Mouse (Mus musculus) hindbrain, embryonic 12.5 days (tissue): ENCODE results near the gene Glt6d1. TPM values are rescaled to one million over a fixed set of nuclear protein-coding genes. Genes with fewer than 3 reads are reported as not detected.

ENCODE experiments used
- ATAC-seq: fragments of 200-750 bp; cut with Nextera tagmentation; 2 replicates; pipeline ENCODE4 v1.8.0; 2017; ENCODE audit warnings: moderate TSS enrichment; ENCODE audit not compliant: low FRiP score
- H3K27ac ChIP-seq: fragments of 300-500 bp; sonication (generic); 2 replicates; pipeline ENCODE4 v1.5.1; 2016; ENCODE audit warnings: mild to moderate bottlenecking
- H3K27me3 ChIP-seq: fragments of 300-500 bp; sonication (generic); 2 replicates; pipeline ENCODE4 v1.6.1; 2016; ENCODE audit warnings: mild to moderate bottlenecking
- H3K36me3 ChIP-seq: fragments of 300-500 bp; sonication (generic); 2 replicates; pipeline ENCODE4 v1.6.1; 2016; ENCODE audit warnings: mild to moderate bottlenecking
- H3K4me1 ChIP-seq: fragments of 300-500 bp; sonication (generic); 2 replicates; pipeline ENCODE4 v1.6.1; 2016
- H3K4me2 ChIP-seq: fragments of 300-500 bp; sonication (generic); replicated peaks from 2 replicates; pipeline ENCODE4 v1.6.1; 2016; ENCODE audit warnings: mild to moderate bottlenecking
- H3K4me3 ChIP-seq: fragments of 300-500 bp; sonication (generic); 2 replicates; pipeline ENCODE4 v1.5.1; 2016; ENCODE audit warnings: mild to moderate bottlenecking
- H3K9ac ChIP-seq: fragments of 300-500 bp; sonication (generic); 2 replicates; pipeline ENCODE4 v1.6.1; 2016; ENCODE audit warnings: mild to moderate bottlenecking, moderate library complexity
- H3K9me3 ChIP-seq: fragments of 300-500 bp; sonication (generic); replicated peaks from 2 replicates; pipeline ENCODE4 v1.6.1; 2016; ENCODE audit warnings: mild to moderate bottlenecking
- WGBS: fragments of 180-500 bp; shearing (Covaris S2); methylation state at CpG from one replicate; pipeline ENCODE4 v1.1.7; 2016; 5-methylcytosine and 5-hydroxymethylcytosine counted together
- polyA plus RNA-seq: library from polyadenylated mRNA; unstranded; fragments of >200 nt; fragmentation: Nextera tagmentation; extraction: Ambion mirVana; gene quantifications from 2 replicates; pipeline ENCODE4 v1.2.1, GENCODE M21; 2016

Gene Glt6d1
- polyA plus RNA-seq, 1 experiment from 2014 or later, result not detected

DNA sequence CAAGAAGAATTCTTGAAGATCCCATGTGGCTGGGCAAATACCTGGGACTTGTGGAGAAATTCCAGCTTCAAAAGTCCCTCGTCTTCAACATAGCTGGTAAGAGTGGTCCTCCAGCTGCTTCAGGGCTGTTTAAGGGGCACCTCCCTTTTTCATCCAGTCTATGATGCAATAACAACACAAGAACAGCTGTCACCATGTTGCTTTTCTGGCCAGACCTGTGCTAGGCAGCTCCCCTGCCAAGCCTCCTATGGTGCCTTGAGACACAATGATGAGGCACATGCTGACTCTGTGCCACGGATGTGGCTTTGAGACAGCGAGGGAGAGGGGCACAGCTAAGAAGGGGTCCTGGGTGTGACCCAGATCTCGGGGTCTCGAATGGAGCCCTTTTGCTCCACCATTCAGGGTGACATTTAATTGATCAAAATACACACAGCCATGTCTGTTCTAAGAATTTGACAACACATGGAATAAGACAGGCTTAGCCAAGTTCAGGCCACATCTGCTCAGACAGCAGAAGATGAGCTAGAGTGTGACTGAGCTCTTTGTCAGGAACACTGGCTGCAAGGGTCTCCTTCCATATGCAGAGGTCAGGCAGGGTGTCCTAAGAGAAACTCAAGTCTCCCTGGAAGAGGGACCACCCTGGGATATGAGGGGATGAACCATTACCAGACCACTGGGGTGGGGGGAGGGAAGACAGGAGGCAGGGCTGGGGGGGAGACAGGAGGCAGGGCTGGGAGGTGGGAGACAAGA lies 29.9 kb downstream of the Glt6d1 start:
- H3K9me3 ChIP-seq, result no peaks in the 10 kb centered on the region
- H3K27me3 ChIP-seq, result no peaks in the 10 kb centered on the region
- H3K9ac ChIP-seq, result no peak overlapping the region
- H3K4me1 ChIP-seq, result 0 out of 2 replicates have a peak, but pooled peaks cover 6% of the 10 kb centered on the region
- WGBS, result 71% methylated on average over 5 of the region's 5 CpGs
- H3K36me3 ChIP-seq, result no peaks in the 10 kb centered on the region
- ATAC-seq, result no peak
- H3K4me2 ChIP-seq, result no peak overlapping the region
- no peak overlapping the region for H3K27ac ChIP-seq
- no peak overlapping the region for H3K4me3 ChIP-seq

DNA sequence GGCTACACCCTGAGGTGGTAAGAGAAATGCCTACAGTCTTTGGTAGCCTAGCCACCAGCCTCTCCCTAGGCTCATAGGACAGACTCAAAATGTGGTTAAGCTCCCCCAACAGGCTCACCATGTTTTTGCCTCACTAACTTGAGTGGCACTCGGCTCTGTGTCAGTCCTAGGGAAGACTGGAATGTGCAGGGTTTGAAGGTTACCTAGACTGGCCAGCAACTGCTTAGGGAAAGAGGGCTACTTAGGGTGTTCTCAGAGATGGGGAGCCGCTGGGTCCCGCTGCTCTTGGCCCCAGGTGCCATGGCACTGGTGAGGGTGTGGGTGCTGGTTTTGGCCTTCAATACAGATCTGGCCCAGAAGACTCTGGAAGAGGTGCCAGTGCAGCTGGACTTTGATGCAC lies 33.7 kb downstream of the Glt6d1 start, which contains the start of gene Gm13539:
Gm13539 (plus strand) TSS at position 301 of the 400 bp plus-strand sequence.
- 91% methylated on average over 3 of the region's 3 CpGs for WGBS
- no peak within 1 kb of the TSS for H3K9ac ChIP-seq
- H3K27ac ChIP-seq, result no peak within 1 kb of the TSS
- H3K27me3 ChIP-seq, result no peaks in the 10 kb centered on the region
- H3K36me3 ChIP-seq, result no peaks in the 10 kb centered on the region
- H3K4me1 ChIP-seq, result 0 out of 2 replicates have a peak, but pooled peaks cover 6% of the 10 kb centered on the region
- H3K4me2 ChIP-seq, result no peak within 1 kb of the TSS
- H3K4me3 ChIP-seq, result no peak within 1 kb of the TSS
- no peak for ATAC-seq
- no peaks in the 10 kb centered on the region for H3K9me3 ChIP-seq

DNA sequence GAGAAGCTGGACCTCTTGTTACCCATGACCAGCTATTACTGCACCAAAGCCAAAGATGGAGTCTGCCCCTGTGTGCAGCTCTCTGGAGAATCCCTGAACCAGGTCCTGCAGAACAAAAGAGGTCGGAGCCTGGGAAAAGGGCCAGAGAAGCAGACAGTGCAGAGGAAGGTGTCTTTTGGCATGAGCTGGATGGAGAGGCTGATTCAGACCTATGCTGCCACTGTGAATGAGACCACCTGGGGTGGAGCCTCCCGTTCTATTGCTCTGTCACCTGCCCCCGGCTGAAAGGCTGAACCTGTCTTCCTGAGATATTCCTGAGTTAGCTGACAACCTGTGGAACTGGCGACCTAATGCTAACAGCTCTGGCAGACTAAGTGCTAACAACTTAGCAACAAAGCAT lies 34.7 kb downstream of the Glt6d1 start:
- no peak for ATAC-seq
- no peaks in the 10 kb centered on the region for H3K27me3 ChIP-seq
- H3K9me3 ChIP-seq, result no peaks in the 10 kb centered on the region
- 65% methylated on average over 4 of the region's 4 CpGs for WGBS
- H3K27ac ChIP-seq, result no peak overlapping the region
- no peak overlapping the region for H3K4me2 ChIP-seq
- H3K9ac ChIP-seq, result no peak overlapping the region
- 0 out of 2 replicates have a peak, but pooled peaks cover 2% of the 10 kb centered on the region for H3K4me1 ChIP-seq
- H3K36me3 ChIP-seq, result no peaks in the 10 kb centered on the region
- H3K4me3 ChIP-seq, result no peak overlapping the region

DNA sequence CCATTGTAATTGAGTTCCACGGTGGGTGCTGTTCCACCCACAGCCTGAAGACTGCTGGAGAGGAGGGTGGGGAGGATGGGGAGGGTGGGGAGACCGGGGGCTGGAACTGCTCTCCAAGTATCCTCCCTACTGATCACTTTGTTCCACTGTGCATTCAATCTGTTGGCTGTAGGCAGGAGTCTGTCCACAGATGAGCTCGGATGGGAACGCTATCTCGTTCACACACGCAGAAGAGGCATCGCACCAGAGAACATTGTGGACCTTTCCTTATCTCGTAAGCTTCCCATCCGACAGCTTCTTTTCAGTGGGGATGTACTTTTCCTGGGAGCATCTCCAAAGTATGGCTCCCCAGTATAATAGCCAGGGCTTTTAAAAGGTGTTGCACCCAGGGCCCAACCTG lies 36.6 kb downstream of the Glt6d1 start:
- no peak for ATAC-seq
- Histone ChIP-seq H3K9ac (no peak overlapping the region), H3K9me3 (no peaks in the 10 kb centered on the region), H3K27ac (no peak overlapping the region), H3K4me1 (no peaks in the 10 kb centered on the region), H3K4me2 (no peak overlapping the region), H3K27me3 (no peaks in the 10 kb centered on the region), H3K4me3 (no peak overlapping the region), H3K36me3 (no peaks in the 10 kb centered on the region)
- WGBS, result 91% methylated on average over 9 of the region's 9 CpGs

DNA sequence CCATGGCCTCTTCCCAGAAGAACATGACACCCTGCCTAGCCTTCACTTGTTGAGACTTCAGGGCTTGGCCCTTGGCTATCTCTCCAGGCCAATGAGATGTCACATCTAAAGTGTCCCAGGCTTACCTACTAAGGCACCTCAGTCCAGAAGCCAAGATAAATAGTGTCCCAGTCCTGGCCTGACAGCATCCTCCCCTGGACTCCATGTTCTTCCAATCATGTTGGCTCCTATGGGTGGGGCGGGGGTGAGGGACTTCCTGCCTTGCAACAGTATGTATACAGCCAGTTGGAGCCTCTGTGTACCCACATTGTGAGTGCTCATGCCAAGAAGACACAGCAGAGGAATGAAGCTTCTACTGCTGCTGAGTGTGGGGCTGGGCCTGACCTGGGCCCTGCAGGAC lies 38.9 kb downstream of the Glt6d1 start, which contains the start of gene Lcn11:
Lcn11 (plus strand) TSS at position 301 of the 400 bp plus-strand sequence.
- no peak for ATAC-seq
- Histone ChIP-seq H3K4me3 (no peak within 1 kb of the TSS), H3K36me3 (no peaks in the 10 kb centered on the region), H3K9ac (no peak within 1 kb of the TSS), H3K4me1 (no peaks in the 10 kb centered on the region), H3K27ac (no peak within 1 kb of the TSS), H3K4me2 (no peak within 1 kb of the TSS), H3K27me3 (no peaks in the 10 kb centered on the region), H3K9me3 (no peaks in the 10 kb centered on the region)
- 89% methylated on average over 1 of the region's 1 CpGs for WGBS

DNA sequence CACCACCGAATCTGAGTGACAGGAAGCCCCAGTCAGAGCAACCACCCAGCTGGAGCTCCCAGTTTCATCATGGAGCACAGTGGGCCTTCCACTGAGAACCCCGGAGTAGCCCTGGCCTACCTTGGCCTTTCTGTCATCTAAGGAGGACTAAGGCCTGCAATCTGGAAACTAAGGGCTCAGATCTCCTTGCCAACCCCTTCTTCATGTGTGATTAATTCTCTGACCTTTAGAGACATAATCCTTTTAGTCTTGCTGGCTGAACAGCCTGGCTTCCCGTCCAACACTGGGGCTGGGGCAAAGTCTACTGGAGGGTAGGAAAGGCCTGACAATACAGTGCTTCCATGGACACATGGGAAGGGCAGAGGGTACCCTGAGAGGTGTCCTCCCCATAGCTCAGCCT lies 39.7 kb downstream of the Glt6d1 start:
- ATAC-seq, result no peak
- H3K4me2 ChIP-seq, result no peak overlapping the region
- H3K4me3 ChIP-seq, result no peak overlapping the region
- no peaks in the 10 kb centered on the region for H3K4me1 ChIP-seq
- 80% methylated on average over 3 of the region's 3 CpGs for WGBS
- H3K27me3 ChIP-seq, result no peaks in the 10 kb centered on the region
- H3K9me3 ChIP-seq, result no peaks in the 10 kb centered on the region
- H3K36me3 ChIP-seq, result no peaks in the 10 kb centered on the region
- H3K27ac ChIP-seq, result no peak overlapping the region
- H3K9ac ChIP-seq, result no peak overlapping the region

DNA sequence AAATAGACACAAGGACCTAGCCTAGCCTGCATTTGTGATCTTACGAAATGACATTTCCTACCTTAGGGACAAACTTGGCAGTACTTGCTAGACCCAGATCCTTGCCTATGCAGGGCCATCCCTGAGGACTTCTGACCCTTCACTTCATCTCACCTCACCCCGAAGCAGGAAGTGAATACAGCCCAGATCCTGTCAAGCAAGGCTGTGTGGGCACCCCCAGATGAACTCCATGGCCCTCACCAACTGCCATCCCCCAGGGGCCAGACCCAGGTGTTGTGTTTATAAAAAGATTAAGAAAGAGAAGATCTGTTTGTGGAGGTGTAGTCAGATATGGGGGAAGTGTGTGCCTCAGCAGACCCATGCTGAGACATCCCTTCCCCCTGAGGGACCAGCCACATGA lies 41.0 kb downstream of the Glt6d1 start:
- 82% methylated on average over 2 of the region's 2 CpGs for WGBS
- no peak for ATAC-seq

DNA sequence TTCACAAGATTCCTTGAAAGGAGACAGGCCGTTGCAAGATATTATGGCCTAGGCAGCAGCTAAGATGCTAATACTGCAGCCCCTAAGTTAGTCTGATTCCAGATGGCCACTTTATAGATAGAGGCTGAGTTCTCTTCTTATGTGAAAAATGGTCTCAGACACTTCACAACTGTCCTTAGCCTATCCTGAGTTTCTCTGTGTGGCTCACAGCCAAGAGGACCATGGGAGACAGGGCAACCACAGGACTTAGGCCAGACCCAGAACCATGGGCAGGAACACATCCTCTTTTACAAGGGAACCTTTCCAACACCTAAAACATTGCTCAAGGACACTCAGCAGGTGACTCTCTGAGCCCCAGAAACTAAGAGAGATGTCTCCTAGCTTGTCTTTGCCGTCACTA lies 42.1 kb downstream of the Glt6d1 start:
- Histone ChIP-seq H3K4me2 (no peak overlapping the region), H3K27ac (no peak overlapping the region), H3K9me3 (no peaks in the 10 kb centered on the region), H3K4me3 (no peak overlapping the region), H3K27me3 (no peaks in the 10 kb centered on the region), H3K36me3 (no peaks in the 10 kb centered on the region), H3K9ac (no peak overlapping the region), H3K4me1 (no peaks in the 10 kb centered on the region)
- 91% methylated on average over 2 of the region's 2 CpGs for WGBS
- no peak for ATAC-seq

More for the DNA sequence above, 41.0 kb downstream of the Glt6d1 start:
- H3K4me3 ChIP-seq, result no peak overlapping the region
- H3K27me3 ChIP-seq, result no peaks in the 10 kb centered on the region
- H3K9me3 ChIP-seq, result no peaks in the 10 kb centered on the region
- H3K27ac ChIP-seq, result no peak overlapping the region
- H3K4me2 ChIP-seq, result no peak overlapping the region
- no peak overlapping the region for H3K9ac ChIP-seq
- no peaks in the 10 kb centered on the region for H3K36me3 ChIP-seq
- no peaks in the 10 kb centered on the region for H3K4me1 ChIP-seq

DNA sequence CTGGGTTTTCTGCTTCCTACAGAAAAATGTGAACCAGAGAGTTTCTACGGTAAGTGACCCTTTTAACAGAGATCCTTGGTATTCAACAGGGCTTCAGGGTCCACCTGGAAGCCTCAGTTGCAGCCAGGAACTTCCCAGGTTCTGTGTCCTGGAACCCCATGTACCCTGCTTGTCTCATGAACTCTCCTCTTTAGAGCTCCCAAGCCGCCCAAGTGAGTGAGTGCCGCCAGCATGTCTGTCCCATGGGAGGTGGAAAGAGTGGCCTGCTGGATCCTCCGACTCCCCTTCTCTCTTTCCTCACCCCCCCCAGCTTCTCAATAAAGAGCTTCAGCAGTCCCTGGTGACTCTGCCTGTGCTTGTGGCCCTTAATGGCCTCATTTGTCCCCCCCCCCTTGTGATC lies 47.9 kb downstream of the Glt6d1 start:
- Histone ChIP-seq H3K4me3 (no peak overlapping the region), H3K27me3 (no peaks in the 10 kb centered on the region), H3K9me3 (no peaks in the 10 kb centered on the region), H3K36me3 (no peaks in the 10 kb centered on the region), H3K4me1 (no peaks in the 10 kb centered on the region), H3K27ac (no peak overlapping the region), H3K9ac (no peak overlapping the region), H3K4me2 (no peak overlapping the region)
- ATAC-seq, result no peak
- 85% methylated on average over 4 of the region's 4 CpGs for WGBS

DNA sequence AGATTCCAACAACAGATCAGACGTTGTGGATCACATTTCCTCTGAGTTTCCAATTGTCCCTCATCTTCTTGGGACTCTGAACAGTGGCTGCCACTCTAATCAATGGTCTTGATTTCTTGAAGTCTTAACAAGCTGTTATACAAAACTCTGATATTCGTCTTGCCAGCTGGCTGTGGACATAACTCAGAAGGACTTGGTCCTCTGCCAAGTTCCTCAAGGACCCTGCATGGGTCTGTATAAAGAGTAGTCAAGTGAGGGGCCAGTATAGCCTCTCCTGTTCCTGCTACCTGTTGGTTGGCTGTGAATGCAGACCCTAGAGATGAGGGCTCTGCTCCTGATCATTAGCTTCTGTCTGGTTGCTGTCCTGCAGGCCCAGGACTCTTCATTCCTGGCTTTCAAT lies 50.4 kb downstream of the Glt6d1 start, which contains the start of gene Lcn3:
Lcn3 (plus strand) TSS at position 301 of the 400 bp plus-strand sequence.
- no peaks in the 10 kb centered on the region for H3K27me3 ChIP-seq
- H3K4me1 ChIP-seq, result no peaks in the 10 kb centered on the region
- H3K4me3 ChIP-seq, result no peak within 1 kb of the TSS
- H3K9ac ChIP-seq, result no peak within 1 kb of the TSS
- 56% methylated on average over 2 of the region's 2 CpGs for WGBS
- no peaks in the 10 kb centered on the region for H3K9me3 ChIP-seq
- ATAC-seq, result no peak
- no peak within 1 kb of the TSS for H3K4me2 ChIP-seq
- no peaks in the 10 kb centered on the region for H3K36me3 ChIP-seq
- H3K27ac ChIP-seq, result no peak within 1 kb of the TSS

DNA sequence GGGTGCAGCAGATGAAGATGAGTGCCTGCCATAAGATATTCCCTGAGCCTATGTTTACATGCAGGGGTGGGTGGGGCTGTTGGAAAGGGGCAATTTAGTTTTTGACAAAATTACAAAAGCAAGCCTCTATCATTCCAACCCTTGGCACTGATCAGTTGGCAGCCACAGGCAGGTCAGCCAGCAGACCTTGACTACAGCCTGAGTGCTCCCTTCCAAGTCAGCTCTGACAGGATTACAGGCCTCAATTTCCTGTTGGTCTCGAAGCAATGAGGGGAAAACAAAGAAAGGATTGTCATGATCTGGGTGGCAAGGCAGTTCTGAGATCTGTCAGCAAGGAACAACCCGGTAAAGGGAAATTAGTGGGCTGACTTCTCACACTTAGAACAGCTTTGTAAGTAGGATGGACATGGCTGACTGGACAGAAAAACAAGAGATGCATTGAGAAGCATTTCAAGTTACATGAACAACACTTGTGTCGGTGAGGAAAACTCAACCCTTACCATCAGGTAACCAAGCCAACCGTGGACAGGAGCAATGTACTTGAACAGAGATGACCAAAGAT lies 57.5 kb downstream of the Glt6d1 start:
- H3K36me3 ChIP-seq, result no peaks in the 10 kb centered on the region
- no peak overlapping the region for H3K27ac ChIP-seq
- no peak overlapping the region for H3K4me2 ChIP-seq
- no peaks in the 10 kb centered on the region for H3K4me1 ChIP-seq
- WGBS, result 56% methylated on average over 4 of the region's 4 CpGs
- no peak overlapping the region for H3K4me3 ChIP-seq
- no peaks in the 10 kb centered on the region for H3K9me3 ChIP-seq
- H3K27me3 ChIP-seq, result no peaks in the 10 kb centered on the region
- no peak for ATAC-seq
- H3K9ac ChIP-seq, result no peak overlapping the region

DNA sequence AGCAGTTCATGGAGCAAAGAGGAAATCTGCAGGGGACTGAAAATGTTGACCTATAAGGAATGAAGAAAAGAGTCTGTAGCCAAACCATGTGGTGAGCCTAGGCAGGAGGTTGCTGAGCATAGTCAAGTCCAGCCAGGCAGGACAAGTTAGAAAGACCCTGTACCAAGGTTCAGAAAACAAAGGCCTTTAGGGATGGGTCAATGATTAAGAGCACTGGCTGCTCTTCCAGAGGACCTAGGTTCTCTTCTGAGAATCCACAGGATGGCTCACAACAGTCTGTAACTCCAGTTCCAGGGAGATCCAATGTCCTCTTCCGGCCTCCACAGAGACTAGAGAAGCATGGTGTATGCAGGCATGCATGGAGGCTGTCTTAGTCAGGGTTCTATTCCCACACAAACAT lies 61.4 kb downstream of the Glt6d1 start:
- no peaks in the 10 kb centered on the region for H3K9me3 ChIP-seq
- no peaks in the 10 kb centered on the region for H3K36me3 ChIP-seq
- H3K4me2 ChIP-seq, result no peak overlapping the region
- no peak for ATAC-seq
- H3K4me3 ChIP-seq, result no peak overlapping the region
- WGBS, result 91% methylated on average over 1 of the region's 1 CpGs
- H3K4me1 ChIP-seq, result no peaks in the 10 kb centered on the region
- no peaks in the 10 kb centered on the region for H3K27me3 ChIP-seq
- no peak overlapping the region for H3K9ac ChIP-seq
- no peak overlapping the region for H3K27ac ChIP-seq
